ENCODE assay signal across 29 mouse cellular contexts in genomic region chr13:41897481-41898317, GRCm38 (mm10). TPM values are rescaled to one million over a fixed set of nuclear protein-coding genes. Genes with fewer than 3 reads are reported as not detected.
"Had no signal": no experiment of that assay in that cellular context is flagged by ENCODE, and none has a peak within 500 bp of the region (broad histone marks: within the 10 kb centered on the region; RNA-seq: fewer than 3 reads in every experiment).

No protein-coding gene starts in this region.

- ATAC-seq: hindbrain, embryonic 16.5 days; inflammation-experienced regulatory T-cells, adult 6 months; intestine, embryonic 15.5 days; intestine, postnatal 0 days had no signal

- H3K27ac ChIP-seq: gastrocnemius, adult 2 months; heart, adult 2 months; hindbrain, embryonic 10.5 days; hindbrain, embryonic 12.5 days; hindbrain, embryonic 14.5 days; intestine, embryonic 15.5 days; limb, embryonic 10.5 days; limb, embryonic 12.5 days; liver, embryonic 13.5 days; liver, embryonic 15.5 days had no signal

- H3K36me3 ChIP-seq: heart, embryonic 12.5 days; hindbrain, embryonic 10.5 days; hindbrain, embryonic 12.5 days; intestine, embryonic 15.5 days; limb, embryonic 10.5 days; limb, embryonic 12.5 days; liver, embryonic 13.5 days; liver, embryonic 15.5 days had no signal

- H3K9me3 ChIP-seq: heart, embryonic 12.5 days; hindbrain, embryonic 10.5 days; hindbrain, embryonic 12.5 days; intestine, embryonic 15.5 days; limb, embryonic 10.5 days; limb, embryonic 12.5 days; liver, embryonic 13.5 days; liver, embryonic 15.5 days had no signal

- H3K4me1 ChIP-seq: heart, embryonic 12.5 days; hindbrain, embryonic 10.5 days; hindbrain, embryonic 12.5 days; intestine, embryonic 15.5 days; limb, embryonic 10.5 days; limb, embryonic 12.5 days; liver, embryonic 13.5 days; liver, embryonic 15.5 days had no signal

- DNase-seq: gastrocnemius, adult 2 months; gastrocnemius, postnatal 10 days; gastrocnemius, postnatal 25 days; heart, adult 2 months; heart, postnatal 10 days; heart, postnatal 4 days; kidney, adult 18-20 months; kidney, adult 8-10 months; kidney, postnatal 10 days; kidney, postnatal 25 days; layer of hippocampus, adult 9-11 months; layer of hippocampus, postnatal 36 days; liver; liver, embryonic 13.5 days had no signal

- H3K27me3 ChIP-seq: heart, embryonic 12.5 days; hindbrain, embryonic 12.5 days; intestine, embryonic 15.5 days; limb, embryonic 12.5 days; liver, embryonic 13.5 days; liver, embryonic 15.5 days had no signal

- H3K4me3 ChIP-seq: gastrocnemius, adult 2 months; heart, adult 2 months; heart, embryonic 12.5 days; hindbrain, embryonic 10.5 days; hindbrain, embryonic 12.5 days; intestine, embryonic 15.5 days; left cerebral cortex, adult 2 months; limb, embryonic 10.5 days; limb, embryonic 12.5 days; liver, embryonic 13.5 days; liver, embryonic 15.5 days had no signal

RNA-seq across cellular contexts. Expression of gene Adtrp, which starts 50.2 kb away (rescaled TPM):
- total RNA-seq: gastrocnemius, adult 2 months; gastrocnemius, postnatal 10 days; granulocyte monocyte progenitor cell, adult 5-6 weeks; left cerebral cortex, adult 2 months had no signal
- polyA plus RNA-seq: heart, embryonic 12.5 days; heart, embryonic 14.5 days; heart, embryonic 16.5 days; hindbrain, embryonic 10.5 days; inflammation-experienced regulatory T-cells, adult 6 months; limb, embryonic 10.5 days; liver, embryonic 13.5 days had no signal
